Mouse (Mus musculus) midbrain, embryonic 10.5 days (tissue): ENCODE results near the gene Tmed8. TPM values are rescaled to one million over a fixed set of nuclear protein-coding genes. Genes with fewer than 3 reads are reported as not detected.
A peak's percentile ranks its signal among the peaks of the same experiment; 100 is the strongest.
"Not testable (repeated sequence)": the region's sequence is repeated elsewhere in the genome, so short reads cannot be mapped to it uniquely, and the experiment has no call there.

Source experiments
- DNase-seq: peaks from one replicate; pipeline ENCODE4 v3.0.0-alpha.2; 2017; ENCODE audit warnings: low spot score
- H3K27ac ChIP-seq: fragments of 300-500 bp; sonication (generic); replicated peaks from 2 replicates; pipeline ENCODE4 v1.5.1; 2016; ENCODE audit warnings: mild to moderate bottlenecking
- H3K27me3 ChIP-seq: fragments of 300-500 bp; sonication (generic); 2 replicates; pipeline ENCODE4 v1.6.1; 2016; ENCODE audit warnings: low read depth, mild to moderate bottlenecking; ENCODE audit not compliant: poor library complexity, severe bottlenecking
- H3K36me3 ChIP-seq: fragments of 300-500 bp; sonication (generic); 2 replicates; pipeline ENCODE4 v1.6.1; 2016; ENCODE audit warnings: mild to moderate bottlenecking, moderate library complexity
- H3K4me1 ChIP-seq: fragments of 300-500 bp; sonication (generic); 2 replicates; pipeline ENCODE4 v1.6.1; 2016
- H3K4me3 ChIP-seq: fragments of 300-500 bp; sonication (generic); 2 replicates; pipeline ENCODE4 v1.5.1; 2016; ENCODE audit warnings: mild to moderate bottlenecking, moderate library complexity
- H3K9me3 ChIP-seq: fragments of 300-500 bp; sonication (generic); replicated peaks from 2 replicates; pipeline ENCODE4 v1.6.1; 2016; ENCODE audit warnings: mild to moderate bottlenecking
- WGBS: fragments of 180-500 bp; shearing (Covaris S2); methylation state at CpG from one replicate; pipeline ENCODE4 v1.1.7; 2016; 5-methylcytosine and 5-hydroxymethylcytosine counted together
- polyA plus RNA-seq: library from polyadenylated mRNA; unstranded; fragments of >200 nt; fragmentation: Nextera tagmentation; extraction: Ambion mirVana; gene quantifications from 2 replicates; pipeline ENCODE4 v1.2.1, GENCODE M21; 2016

Gene Tmed8
- polyA plus RNA-seq, 1 experiment from 2014 or later: 2.7 TPM

- Histone ChIP-seq H3K4me1 (peaks cover 19% of the 10 kb centered on the region), H3K27me3 (peaks cover 13% of the 10 kb centered on the region; the same call in 1 of the 2 replicates), H3K9me3 (no peaks in the 10 kb centered on the region), H3K27ac (peak within 1 kb of the TSS; percentile 92), H3K36me3 (no peaks in the 10 kb centered on the region), H3K4me3 (peak within 1 kb of the TSS; percentile 90)
- peak; percentile 59 for DNase-seq
- 1% methylated on average over 38 of the region's 38 CpGs for WGBS
Observed at GRCm38 (mm10) chr12:87199206-87199972, 865 bp downstream of the Tmed8 start, which contains the start of gene Samd15. Samd15 (plus strand) TSS chr12:87199723.

GRCm38 (mm10) chr12:87198792-87199191 is 1.5 kb downstream of the Tmed8 start:
- Histone ChIP-seq H3K9me3 (no peaks in the 10 kb centered on the region), H3K27ac (no peak overlapping the region; the same call in 1 of the 2 replicates), H3K27me3 (peaks cover 13% of the 10 kb centered on the region; the same call in 1 of the 2 replicates), H3K36me3 (no peaks in the 10 kb centered on the region), H3K4me1 (peaks cover 19% of the 10 kb centered on the region), H3K4me3 (peak overlapping the region; percentile 90)
- DNase-seq: no peak
- 58% methylated on average over 6 of the region's 6 CpGs for WGBS

DNA sequence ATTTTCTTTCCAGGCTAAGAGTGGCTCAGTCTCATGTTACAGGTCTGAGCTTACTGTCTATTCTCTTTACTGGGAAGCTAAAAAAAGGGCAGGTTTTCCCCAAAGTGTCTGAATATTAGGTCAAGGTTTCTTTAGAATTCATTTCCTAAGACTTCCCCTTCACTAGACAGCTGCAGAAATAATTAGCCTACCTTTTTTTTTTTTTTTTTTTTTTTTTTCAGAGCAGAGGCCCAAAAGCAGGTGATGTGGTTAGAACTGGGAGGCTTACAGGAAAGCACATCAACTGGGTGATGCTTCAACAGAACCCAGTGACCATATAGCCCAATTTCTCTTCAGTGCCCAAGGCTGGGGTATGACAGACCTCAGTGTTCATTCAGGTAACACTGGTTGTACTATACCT is 3.9 kb downstream of the Tmed8 start:
- Histone ChIP-seq H3K9me3 (no peaks in the 10 kb centered on the region), H3K4me1 (peaks cover 22% of the 10 kb centered on the region), H3K27ac (no peak overlapping the region), H3K27me3 (peaks cover 10% of the 10 kb centered on the region; the same call in 1 of the 2 replicates), H3K36me3 (no peaks in the 10 kb centered on the region), H3K4me3 (no peak overlapping the region)
- DNase-seq: no peak

- DNase-seq: no peak
- Histone ChIP-seq H3K36me3 (no peaks in the 10 kb centered on the region), H3K4me3 (no peak overlapping the region), H3K9me3 (no peaks in the 10 kb centered on the region), H3K27me3 (no peaks in the 10 kb centered on the region), H3K4me1 (peaks cover 22% of the 10 kb centered on the region), H3K27ac (no peak overlapping the region)
- WGBS: 89% methylated on average over 1 of the region's 1 CpGs
Observed at GRCm38 (mm10) chr12:87195069-87195468, 5.2 kb downstream of the Tmed8 start.

- Histone ChIP-seq H3K9me3 (no peaks in the 10 kb centered on the region), H3K4me3 (no peak overlapping the region), H3K27ac (no peak overlapping the region), H3K4me1 (peaks cover 8% of the 10 kb centered on the region), H3K27me3 (no peaks in the 10 kb centered on the region), H3K36me3 (no peaks in the 10 kb centered on the region)
- no peak for DNase-seq
- 92% methylated on average over 3 of the region's 3 CpGs for WGBS
Observed at GRCm38 (mm10) chr12:87193008-87193407, 7.2 kb downstream of the Tmed8 start.

GRCm38 (mm10) chr12:87177631-87178030 is 22.6 kb downstream of the Tmed8 start:
- Histone ChIP-seq H3K4me1 (no peaks in the 10 kb centered on the region), H3K27me3 (no peaks in the 10 kb centered on the region), H3K9me3 (no peaks in the 10 kb centered on the region), H3K4me3 (no peak overlapping the region), H3K36me3 (peaks cover 25% of the 10 kb centered on the region), H3K27ac (no peak overlapping the region)
- WGBS: 95% methylated on average over 4 of the region's 4 CpGs
- DNase-seq: no peak

DNA sequence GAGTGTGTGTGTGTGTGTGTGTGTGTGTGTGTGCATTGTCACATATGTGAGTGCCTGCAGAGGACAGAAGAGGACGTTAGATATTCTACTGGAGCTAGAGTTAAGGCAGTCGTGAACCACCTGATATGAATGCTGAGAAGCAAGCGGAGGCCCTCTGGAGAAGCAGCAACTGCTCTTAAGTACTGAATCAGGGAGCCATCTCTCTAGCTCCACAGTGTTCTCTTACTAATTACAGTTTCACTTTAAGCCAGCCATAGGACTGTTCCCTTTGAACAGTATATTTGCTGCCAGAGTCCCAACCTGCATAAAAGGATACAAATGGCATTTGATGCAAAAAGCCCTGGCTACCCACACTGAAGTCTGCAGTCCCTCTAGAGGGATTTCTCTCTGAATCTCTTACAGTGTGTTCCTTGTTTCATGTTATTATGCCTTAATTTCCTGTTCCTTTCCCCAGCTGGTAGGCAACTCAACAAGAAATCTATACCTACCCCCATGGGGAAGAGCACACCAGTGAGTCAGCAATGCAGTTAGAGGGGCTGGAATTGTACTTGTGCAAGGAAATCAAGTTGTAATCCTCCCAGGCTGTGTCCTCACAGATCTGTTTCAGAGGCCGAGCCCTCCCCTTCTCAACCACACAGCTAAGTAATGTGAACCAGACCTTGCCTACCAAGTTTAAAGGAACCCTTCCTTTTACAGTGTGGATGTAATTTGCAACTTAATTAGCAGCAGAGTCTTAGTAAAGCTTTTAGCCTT is 24.9 kb downstream of the Tmed8 start:
- WGBS: 85% methylated on average over 4 of the region's 4 CpGs
- DNase-seq: no peak

GRCm38 (mm10) chr12:87160815-87161214 is 39.4 kb downstream of the Tmed8 start:
- Histone ChIP-seq H3K27ac (no peak overlapping the region), H3K36me3 (peaks cover 47% of the 10 kb centered on the region), H3K27me3 (no peaks in the 10 kb centered on the region), H3K4me3 (no peak overlapping the region), H3K9me3 (no peaks in the 10 kb centered on the region), H3K4me1 (peaks cover 14% of the 10 kb centered on the region)
- no peak for DNase-seq
- 92% methylated on average over 5 of the region's 5 CpGs for WGBS

More for the DNA sequence above, 24.9 kb downstream of the Tmed8 start:
- Histone ChIP-seq H3K27ac (no peak overlapping the region), H3K4me3 (no peak overlapping the region), H3K36me3 (peaks cover 43% of the 10 kb centered on the region), H3K4me1 (no peaks in the 10 kb centered on the region), H3K9me3 (no peaks in the 10 kb centered on the region), H3K27me3 (no peaks in the 10 kb centered on the region)

GRCm38 (mm10) chr12:87160310-87160709 is 39.9 kb downstream of the Tmed8 start:
- peaks cover 14% of the 10 kb centered on the region for H3K4me1 ChIP-seq

GRCm38 (mm10) chr12:87158099-87158498 is 42.2 kb downstream of the Tmed8 start:
- 75% methylated on average over 7 of the region's 7 CpGs for WGBS
- no peak overlapping the region for H3K27ac ChIP-seq
- peaks cover 35% of the 10 kb centered on the region for H3K36me3 ChIP-seq

More at GRCm38 (mm10) chr12:87160310-87160709, 39.9 kb downstream of the Tmed8 start:
- H3K36me3 ChIP-seq: peaks cover 47% of the 10 kb centered on the region
- H3K4me3 ChIP-seq: no peak overlapping the region
- 87% methylated on average over 1 of the region's 1 CpGs for WGBS
- H3K9me3 ChIP-seq: no peaks in the 10 kb centered on the region
- H3K27ac ChIP-seq: no peak overlapping the region
- DNase-seq: no peak
- H3K27me3 ChIP-seq: no peaks in the 10 kb centered on the region

GRCm38 (mm10) chr12:87157361-87157760 is 42.9 kb downstream of the Tmed8 start:
- peaks cover 14% of the 10 kb centered on the region for H3K4me1 ChIP-seq
- H3K27me3 ChIP-seq: no peaks in the 10 kb centered on the region
- H3K4me3 ChIP-seq: no peak overlapping the region
- DNase-seq: no peak
- WGBS: 46% methylated on average over 4 of the region's 4 CpGs
- H3K36me3 ChIP-seq: peaks cover 35% of the 10 kb centered on the region
- peaks cover 7% of the 10 kb centered on the region; the same call in 1 of the 2 replicates for H3K9me3 ChIP-seq
- peak overlapping the region; percentile 28; the same call in 1 of the 2 replicates for H3K27ac ChIP-seq

More at GRCm38 (mm10) chr12:87158099-87158498, 42.2 kb downstream of the Tmed8 start:
- no peak for DNase-seq
- no peaks in the 10 kb centered on the region; the same call in 1 of the 2 replicates for H3K9me3 ChIP-seq
- no peaks in the 10 kb centered on the region for H3K27me3 ChIP-seq
- peaks cover 14% of the 10 kb centered on the region for H3K4me1 ChIP-seq
- H3K4me3 ChIP-seq: no peak overlapping the region

GRCm38 (mm10) chr12:87154448-87154847 is 45.8 kb downstream of the Tmed8 start:
- not testable (repeated sequence) for DNase-seq, H3K4me3 ChIP-seq, H3K27me3 ChIP-seq, H3K27ac ChIP-seq
- peaks cover 14% of the 10 kb centered on the region for H3K4me1 ChIP-seq
- peaks cover 31% of the 10 kb centered on the region for H3K36me3 ChIP-seq
- 97% methylated on average over 4 of the region's 4 CpGs for WGBS
- H3K9me3 ChIP-seq: peaks cover 15% of the 10 kb centered on the region

DNA sequence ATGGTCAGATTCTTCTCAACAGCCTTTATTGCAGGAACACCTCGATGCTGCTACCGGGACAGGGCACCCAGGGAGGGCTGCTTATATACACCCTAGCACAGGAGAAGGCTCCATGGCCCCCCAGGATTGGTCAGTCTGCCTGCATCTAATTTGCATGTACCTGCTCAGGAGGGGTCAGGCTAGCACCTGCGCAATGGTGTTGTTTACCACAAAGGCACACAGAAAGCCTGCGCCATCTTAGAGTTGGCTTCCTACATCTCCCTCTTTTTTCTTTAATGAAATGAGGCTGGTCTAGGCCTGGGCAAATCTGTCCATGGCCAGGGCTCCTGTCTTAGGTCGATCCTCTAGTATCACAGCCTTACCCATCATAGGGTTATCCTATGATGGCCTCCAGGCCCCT is 50.8 kb downstream of the Tmed8 start:
- H3K4me1 ChIP-seq: peaks cover 21% of the 10 kb centered on the region
- H3K4me3 ChIP-seq: no peak overlapping the region
- H3K36me3 ChIP-seq: peaks cover 26% of the 10 kb centered on the region
- DNase-seq: no peak
- peaks cover 18% of the 10 kb centered on the region for H3K9me3 ChIP-seq
- 95% methylated on average over 5 of the region's 5 CpGs for WGBS
- H3K27ac ChIP-seq: no peak overlapping the region
- H3K27me3 ChIP-seq: no peaks in the 10 kb centered on the region
